Mouse (Mus musculus) adrenal gland, adult 18-20 months (tissue): Measurements from ENCODE around the gene Sowaha. TPM values are rescaled to one million over a fixed set of nuclear protein-coding genes. Genes with fewer than 3 reads are reported as not detected.
"Not testable (repeated sequence)": the region's sequence is repeated elsewhere in the genome, so short reads cannot be mapped to it uniquely, and the experiment has no call there.

ENCODE experiments used
- DNase-seq, 2 experiments: peaks; one replicate each; pipeline ENCODE4 v3.0.0; 2021 to 2022; ENCODE audit warnings: low spot score in 2 of 2
- total RNA-seq, 2 experiments: library from RNA; stranded (reverse); gene quantifications; 1 replicate in 1 of 2; 2 replicates in 1 of 2; pipeline ENCODE4 v1.2.3; 2021

Sowaha gene
- total RNA-seq, 2 experiments from 2014 or later: 0.19 to 0.30 TPM

GRCm38 (mm10) chr11:53447996-53448395 is 32.1 kb downstream of the Sowaha start:
- no peak for DNase-seq

GRCm38 (mm10) chr11:53446183-53446582 is 33.9 kb downstream of the Sowaha start:
- no peak for DNase-seq

- no peak for DNase-seq
Measured at GRCm38 (mm10) chr11:53445562-53445961, 34.5 kb downstream of the Sowaha start.

DNA sequence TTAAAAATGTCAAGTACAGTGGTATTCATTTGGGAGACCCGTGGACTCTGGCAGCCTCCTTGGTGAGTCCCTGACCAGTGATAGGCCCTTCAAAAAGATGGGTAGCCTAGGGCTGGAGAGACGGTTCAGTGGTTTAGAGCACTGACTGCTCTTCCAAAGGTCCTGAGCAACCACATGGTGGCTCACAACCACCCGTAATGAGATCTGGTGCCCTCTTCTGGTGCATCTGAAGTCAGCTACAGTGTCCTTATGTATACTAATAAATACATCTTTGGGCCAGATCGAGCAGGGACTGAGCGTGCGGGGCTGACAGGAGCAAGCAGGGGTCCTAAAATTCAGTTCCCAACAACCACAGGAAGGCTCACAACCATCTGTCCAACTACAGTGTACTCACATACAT is 36.2 kb downstream of the Sowaha start:
- DNase-seq: no peak

DNA sequence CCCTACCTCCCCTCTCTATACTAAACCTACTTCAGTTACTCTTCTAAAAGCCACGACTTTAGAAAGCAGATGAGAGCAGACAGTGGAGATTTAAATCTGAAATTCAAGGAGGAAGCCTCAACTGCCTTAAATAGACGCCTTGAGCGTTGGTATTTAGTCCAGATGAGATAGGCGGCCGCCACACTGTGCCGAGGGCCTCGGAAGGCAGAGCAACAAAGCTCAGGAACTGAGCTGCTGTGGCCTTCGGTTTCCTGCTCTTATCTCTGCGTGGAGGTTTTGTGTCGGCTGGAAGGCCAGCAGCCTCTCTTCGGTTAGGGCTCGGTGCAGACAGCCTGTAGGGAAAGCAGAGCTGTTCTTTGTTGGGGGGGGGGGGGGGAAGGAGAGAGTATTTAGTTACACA is 38.2 kb downstream of the Sowaha start:
- no peak for DNase-seq

DNA sequence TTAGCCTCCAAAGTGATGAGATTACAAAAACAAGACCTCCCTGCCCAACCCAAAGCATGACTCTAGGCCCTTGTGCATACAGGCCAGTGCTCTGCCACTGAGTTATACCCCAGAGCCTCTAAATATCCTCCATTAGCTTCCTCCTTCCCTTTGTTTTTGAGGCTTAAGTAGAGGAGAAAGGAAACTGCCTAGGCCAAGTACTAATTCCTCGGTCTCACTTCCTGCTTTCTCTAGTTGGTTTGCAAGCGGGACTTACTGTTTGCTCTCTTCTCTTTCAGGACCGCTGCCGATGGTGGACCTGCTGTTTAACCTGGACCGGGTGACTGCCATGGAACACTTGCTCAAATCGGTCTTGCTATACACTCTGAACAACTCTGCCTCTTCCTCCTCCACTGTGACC is 43.7 kb downstream of the Sowaha start:
- DNase-seq: no peak

DNA sequence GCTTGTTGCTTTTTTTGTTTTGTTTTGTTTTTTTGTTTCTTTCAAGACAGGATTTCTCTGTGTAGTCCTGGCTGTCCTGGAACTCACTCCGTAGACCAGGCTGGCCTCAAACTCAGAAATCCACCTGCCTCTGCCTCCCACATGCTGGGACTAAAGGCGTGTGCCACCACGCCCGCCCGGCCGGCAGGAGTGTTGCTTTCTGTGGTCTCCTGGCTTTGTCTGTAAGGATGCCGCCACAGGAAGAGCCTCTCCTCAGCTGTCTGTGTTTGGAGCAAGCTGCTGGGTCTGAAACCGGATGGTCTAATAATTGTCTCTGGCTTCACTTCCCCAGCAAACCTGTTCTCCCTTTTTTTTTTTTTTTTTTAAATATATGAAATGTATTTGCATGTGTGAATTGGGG is 44.6 kb downstream of the Sowaha start:
- no peak for DNase-seq

DNA sequence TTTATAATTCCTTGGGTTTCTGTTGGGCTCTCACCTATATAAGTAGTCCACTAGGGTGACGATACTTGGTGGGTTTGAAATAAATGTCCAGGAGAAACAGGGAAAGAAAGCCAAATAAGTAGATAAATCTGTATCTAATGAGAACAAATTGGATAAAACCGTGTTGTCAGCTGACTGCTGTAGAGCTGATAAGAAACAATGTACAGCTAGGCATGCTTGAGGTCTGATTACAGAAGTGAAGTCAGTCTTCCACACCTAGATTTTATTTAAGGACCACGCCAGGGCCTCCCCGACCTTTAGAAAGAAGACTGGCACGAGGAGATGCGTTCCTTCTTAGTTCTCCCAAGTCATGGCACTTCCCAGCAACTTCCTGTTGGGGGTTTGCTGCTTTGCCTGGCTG is 47.0 kb downstream of the Sowaha start:
- no peak for DNase-seq

DNA sequence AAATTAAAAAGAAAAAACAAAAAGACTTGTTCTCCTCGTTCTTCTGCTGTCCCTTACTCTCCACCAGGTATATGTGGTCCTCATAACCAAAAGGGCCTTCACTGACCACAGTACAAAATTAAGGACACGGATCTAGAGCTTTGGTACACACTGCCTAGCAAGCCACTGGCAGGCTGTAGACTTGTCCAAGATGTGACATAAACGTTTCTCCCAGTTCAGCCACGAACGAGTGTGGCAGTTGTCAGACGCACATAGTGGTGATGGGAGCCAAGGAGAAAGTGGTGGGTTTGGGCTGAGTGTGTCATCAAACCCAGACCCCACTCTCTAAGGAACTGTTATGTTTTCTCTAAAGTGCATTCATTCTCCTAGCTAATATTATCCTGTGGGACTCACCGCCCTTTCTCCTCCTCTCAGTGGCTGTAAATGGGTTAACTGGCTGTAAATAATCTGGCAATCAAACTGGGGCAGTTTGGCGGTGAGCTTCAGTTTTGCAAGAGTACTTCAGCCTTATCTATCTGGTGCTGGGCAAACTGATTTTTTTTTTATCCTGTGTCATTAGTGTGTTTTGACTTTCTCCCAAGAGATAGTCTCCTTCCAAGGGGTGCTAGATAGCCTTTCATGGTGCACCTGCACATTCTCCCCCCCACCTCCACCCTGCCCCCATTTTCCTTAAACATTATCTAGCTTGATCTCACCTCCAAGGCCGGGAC is 48.6 kb downstream of the Sowaha start:
- DNase-seq: peak in 1 of 2 experiments; percentile 29

DNA sequence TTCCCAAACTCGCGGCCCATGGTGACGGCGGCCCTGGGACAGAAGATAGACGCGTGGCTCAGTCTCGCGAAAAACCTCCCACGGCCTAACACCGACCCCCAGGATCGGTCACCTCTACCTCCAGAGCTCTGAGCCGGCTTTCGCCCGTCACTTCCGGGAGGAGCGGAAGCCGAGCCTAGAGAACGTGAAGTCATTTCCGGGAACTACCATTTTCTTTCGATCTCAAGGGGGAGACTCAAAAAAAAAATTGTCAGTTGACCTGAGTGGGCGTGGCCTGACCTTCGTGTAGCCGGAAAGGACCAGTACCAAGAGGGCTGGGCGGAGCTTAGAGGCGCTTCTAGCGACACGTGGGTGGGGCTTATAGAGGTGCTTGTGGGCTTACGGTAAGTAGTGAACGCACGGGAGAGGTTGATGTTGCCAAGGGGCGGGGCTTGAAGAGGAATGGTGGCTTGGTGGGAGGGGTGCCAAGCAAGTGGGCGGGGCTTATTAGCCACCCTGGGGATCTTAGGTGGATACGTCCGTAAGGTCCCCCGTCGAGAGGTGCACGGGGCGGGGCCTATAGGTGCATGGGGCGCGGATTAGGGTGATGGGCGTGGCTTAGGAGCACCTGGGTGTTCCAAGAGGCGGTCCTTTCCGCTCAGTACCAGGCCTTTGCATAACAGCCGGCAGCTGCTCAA is 49.3 kb downstream of the Sowaha start, which contains the start of the genes Uqcrq and Gdf9:
Gene Uqcrq, minus strand, starts transcription at position 162 of the 677 bp plus-strand sequence.
Gene Gdf9, plus strand, starts transcription at position 354 of the 677 bp plus-strand sequence.
- DNase-seq: peak; percentile 90 to 95

DNA sequence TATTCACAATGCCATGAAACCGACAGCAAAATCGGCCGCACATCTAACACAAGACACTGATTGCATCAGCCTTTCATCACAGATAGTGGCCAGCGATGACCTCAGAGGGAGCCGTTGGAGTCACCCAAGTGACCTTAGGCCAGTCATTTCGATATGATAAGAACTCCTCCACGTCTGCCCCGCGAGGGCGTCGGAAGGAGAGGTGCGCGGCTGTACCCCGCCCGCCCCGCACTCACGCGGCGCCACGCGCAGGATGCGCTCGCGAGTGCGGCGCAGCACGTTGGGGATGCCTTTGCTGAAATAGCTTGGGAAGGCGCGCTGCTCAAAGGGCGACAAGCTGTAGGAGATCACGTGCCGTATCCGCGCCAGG is 49.8 kb downstream of the Sowaha start:
- DNase-seq: peak in 1 of 2 experiments; percentile 63

DNA sequence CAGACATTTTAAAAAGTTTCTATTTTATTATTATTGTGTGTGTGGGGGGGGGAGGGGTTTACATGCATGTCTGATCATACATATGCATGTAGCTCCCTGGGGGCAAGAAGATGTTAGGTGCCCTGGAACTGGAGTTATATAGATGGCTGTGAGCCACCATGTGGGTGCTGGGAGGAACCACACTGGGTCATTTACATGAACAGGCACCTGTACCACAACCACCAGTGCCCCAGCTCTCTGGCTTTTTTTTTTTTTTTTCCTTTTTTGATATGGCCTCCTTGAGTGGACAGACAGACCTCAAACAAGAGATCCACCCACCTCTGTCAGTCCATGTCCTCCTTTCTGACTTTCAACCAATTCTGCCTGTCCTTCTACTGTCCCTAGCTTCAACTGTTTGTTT is 50.9 kb downstream of the Sowaha start:
- no peak for DNase-seq

GRCm38 (mm10) chr11:53428716-53429057 is 51.4 kb downstream of the Sowaha start:
- no peak for DNase-seq

- no peak for DNase-seq
Measured at GRCm38 (mm10) chr11:53427993-53428715, 51.9 kb downstream of the Sowaha start.

GRCm38 (mm10) chr11:53426914-53427313 is 53.2 kb downstream of the Sowaha start:
- not testable (repeated sequence) for DNase-seq

Other genes with a start within 250 kb of the Sowaha start
- 100 to 1,000 TPM; 272 to 274 TPM for gene Hspa4, start 179.8 kb downstream of the Sowaha start, total RNA-seq
- 10 to 100 TPM; 10.8 to 11.1 TPM for gene Zcchc10, start 155.6 kb downstream of the Sowaha start, total RNA-seq
- gene Aff4, start 129.4 kb downstream of the Sowaha start, total RNA-seq: 100 to 1,000 TPM; 194 TPM
- not detected for gene Leap2, start 57.1 kb downstream of the Sowaha start, total RNA-seq
- gene Uqcrq, start 49.4 kb downstream of the Sowaha start, total RNA-seq: 1,000 to 10,000 TPM; 1,110 to 1,480 TPM
- gene Gdf9, start 49.3 kb downstream of the Sowaha start, total RNA-seq: 1 to 10 TPM; 4.3 to 6.0 TPM
- gene Gm10447, start 23.2 kb downstream of the Sowaha start, total RNA-seq: under 1 TPM in 1 of 2 experiments, not detected in 1; 0.27 TPM
- 10 to 100 TPM in 1 of 2 experiments, 1 to 10 TPM in 1; 3.7 to 10.9 TPM for gene Shroom1, start 23.1 kb downstream of the Sowaha start, total RNA-seq
- not detected for gene Gm9837, start 9.8 kb downstream of the Sowaha start, total RNA-seq
- not detected for gene Gm9945, start 108 bp downstream of the Sowaha start, total RNA-seq
- 10 to 100 TPM; 28.9 to 32.1 TPM for gene Sept8, start 39.0 kb upstream of the Sowaha start, total RNA-seq
- gene Kif3a, start 87.1 kb upstream of the Sowaha start, total RNA-seq: 10 to 100 TPM; 23.2 to 25.9 TPM
- not detected for gene Il4, start 138.4 kb upstream of the Sowaha start, total RNA-seq
- gene Il13, start 154.4 kb upstream of the Sowaha start, total RNA-seq: not detected
- 10 to 100 TPM in 1 of 2 experiments, 1 to 10 TPM in 1; 8.3 to 12.0 TPM for gene Rad50, start 227.0 kb upstream of the Sowaha start, total RNA-seq
- gene Il5, start 240.5 kb upstream of the Sowaha start, total RNA-seq: not detected